Mouse (Mus musculus) mouse trophoblast stem cell (cell line): ENCODE results near the gene Eps15.
"Not testable (repeated sequence)": the region's sequence is repeated elsewhere in the genome, so short reads cannot be mapped to it uniquely, and the experiment has no call there.

ENCODE experiments used
- in situ Hi-C, 2 experiments: fragments of 300-500 bp; cut with MseI, MboI; formaldehyde crosslinking; loops; 2 replicates in 1 of 2; 3 replicates in 1 of 2; pipeline ENCODE4 v1.15.1; 2025

Gene Eps15

GRCm38 (mm10) chr4:109400366-109400980 lies 120.4 kb downstream of the Eps15 start:
- in situ Hi-C loops, result no loop called here

DNA sequence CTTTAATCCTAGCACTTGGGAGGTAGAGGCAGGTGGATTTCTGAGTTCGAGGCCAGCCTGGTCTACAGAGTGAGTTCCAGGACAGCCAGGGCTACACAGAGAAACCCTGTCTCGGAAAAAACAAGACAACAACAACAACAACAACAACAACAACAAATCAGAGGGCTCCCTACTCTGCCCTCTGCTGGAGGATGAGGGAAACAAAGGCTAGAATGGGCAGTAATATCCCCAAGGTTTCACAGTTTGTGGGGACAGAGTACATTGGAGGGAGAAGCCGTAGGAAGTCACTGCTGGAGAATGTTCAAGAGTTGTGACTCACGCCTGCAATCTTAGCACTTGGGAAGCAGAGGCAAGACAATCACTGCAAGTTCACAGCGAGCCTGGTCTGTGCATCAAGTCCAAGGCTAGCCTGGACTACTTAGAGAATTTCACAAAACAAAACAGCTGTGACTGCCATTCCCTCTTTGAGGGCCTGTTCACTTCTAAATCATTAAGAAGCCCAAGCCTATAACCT lies 121.2 kb downstream of the Eps15 start:
- in situ Hi-C loops, result no loop called here

DNA sequence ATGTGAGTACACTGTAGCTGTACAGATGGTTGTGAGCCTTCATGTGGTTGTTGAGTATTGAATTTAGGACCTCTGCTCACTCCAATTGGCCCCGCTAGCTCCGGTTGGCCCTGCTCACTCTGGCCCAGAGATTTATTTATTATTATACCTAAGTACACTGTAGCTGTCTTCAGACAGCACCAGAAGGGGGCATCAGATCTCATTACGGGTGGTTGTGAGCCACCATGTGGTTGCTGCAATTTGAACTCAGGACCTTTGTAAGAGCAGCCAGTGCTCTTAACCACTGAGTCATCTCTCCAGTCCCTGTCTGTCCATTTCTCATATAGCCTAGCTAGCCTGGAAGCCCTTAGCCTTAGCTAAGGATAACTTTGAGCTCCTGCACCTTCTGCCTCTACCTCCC lies 124.8 kb downstream of the Eps15 start:
- in situ Hi-C loops, result not testable (repeated sequence)

DNA sequence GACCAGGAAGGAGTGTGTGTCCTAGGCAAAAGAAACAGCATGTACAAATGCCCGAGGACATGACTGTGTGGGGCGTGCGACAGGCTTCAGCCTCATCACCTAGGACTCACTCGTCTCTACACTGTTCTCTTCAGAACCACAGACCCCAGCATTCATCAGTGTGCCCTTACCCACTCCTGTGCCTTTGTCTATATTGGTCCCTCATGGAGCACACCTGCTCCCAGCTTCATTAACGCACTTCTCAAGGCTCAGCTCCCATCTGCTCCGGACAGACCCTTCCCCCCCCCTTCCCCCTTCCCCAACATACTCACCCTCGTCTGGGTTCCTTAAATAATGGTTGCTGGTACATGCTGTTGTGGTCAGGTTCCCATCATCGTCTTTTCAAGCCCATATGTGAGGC lies 125.3 kb downstream of the Eps15 start:
- in situ Hi-C loops, result no loop called here

GRCm38 (mm10) chr4:109406054-109406485 lies 126.0 kb downstream of the Eps15 start:
- in situ Hi-C loops, result no loop called here

- in situ Hi-C loops, result no loop called here
These were observed 126.6 kb downstream of the Eps15 start, which contains the start of gene Ttc39a for GRCm38 (mm10) chr4:109406486-109407175. Gene Ttc39a, plus strand, starts transcription at chr4:109406623.

- in situ Hi-C loops, result no loop called here
These were observed 127.1 kb downstream of the Eps15 start for GRCm38 (mm10) chr4:109407176-109407520.

GRCm38 (mm10) chr4:109407701-109408485 lies 127.8 kb downstream of the Eps15 start:
- in situ Hi-C loops, result no loop called here

GRCm38 (mm10) chr4:109410681-109411376 lies 130.8 kb downstream of the Eps15 start:
- in situ Hi-C loops, result no loop called here

- in situ Hi-C loops, result no loop called here
These were observed 131.4 kb downstream of the Eps15 start for GRCm38 (mm10) chr4:109411377-109411967.

DNA sequence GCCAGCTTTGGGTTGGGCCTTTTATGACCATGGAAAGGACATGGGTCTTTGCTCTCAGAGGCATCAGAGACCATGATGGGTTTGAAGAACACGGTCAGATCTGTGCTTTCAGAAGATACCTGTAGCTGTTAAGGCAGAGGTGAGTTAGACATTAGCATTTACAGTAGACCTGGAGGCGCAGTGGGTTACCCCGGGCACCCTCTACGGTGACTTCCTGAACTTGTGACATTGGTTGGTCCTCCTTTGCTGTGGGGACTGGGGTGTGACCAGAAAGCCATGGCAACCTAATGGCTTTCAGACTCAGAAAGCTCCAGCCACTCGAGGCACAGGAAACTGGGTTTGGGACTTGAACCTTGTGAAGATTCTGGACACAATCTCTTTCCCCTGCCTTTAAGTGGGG lies 132.2 kb downstream of the Eps15 start:
- in situ Hi-C loops, result no loop called here

DNA sequence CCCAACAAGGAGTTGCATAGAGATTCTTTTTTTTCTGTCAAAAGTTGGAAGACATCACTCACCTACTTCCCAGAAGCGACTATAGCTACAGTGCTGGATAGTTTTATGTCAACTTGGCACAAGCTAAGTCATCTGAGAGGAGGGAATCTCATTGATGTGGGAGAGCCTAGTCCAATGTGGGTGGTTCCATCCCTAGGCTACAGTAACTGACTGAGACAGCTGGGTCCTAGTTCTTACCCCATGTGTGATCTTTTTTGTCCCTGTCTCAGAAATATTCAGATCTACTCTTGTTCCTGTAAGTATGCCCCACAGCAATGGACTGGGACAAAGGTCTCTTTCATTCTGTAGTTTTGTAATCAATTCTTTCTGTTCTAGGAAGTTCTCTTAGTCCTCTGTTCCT lies 137.9 kb downstream of the Eps15 start:
- in situ Hi-C loops, result no loop called here

- in situ Hi-C loops, result no loop called here
These were observed 138.9 kb downstream of the Eps15 start for GRCm38 (mm10) chr4:109419017-109419416.

DNA sequence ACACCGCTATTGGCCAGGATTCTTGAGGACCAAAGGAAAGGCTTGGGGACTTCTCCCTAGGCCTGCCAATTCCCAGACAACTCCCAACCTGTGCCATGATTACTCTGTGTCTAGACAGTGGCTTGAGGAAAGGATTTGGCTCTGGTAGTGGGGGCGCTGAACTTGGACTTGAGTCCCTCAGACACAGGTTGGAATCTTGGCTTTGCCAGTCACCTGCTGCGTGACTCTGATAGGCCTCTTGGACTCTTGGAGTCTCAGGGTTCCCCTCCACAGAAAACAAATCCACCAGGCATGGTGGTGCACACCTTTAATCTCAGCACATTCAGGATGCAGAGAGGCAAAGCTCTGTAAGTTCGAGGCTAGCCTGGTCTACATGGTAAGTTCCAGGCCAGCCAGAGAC lies 139.5 kb downstream of the Eps15 start:
- in situ Hi-C loops, result no loop called here

GRCm38 (mm10) chr4:109420138-109420795 lies 140.2 kb downstream of the Eps15 start:
- in situ Hi-C loops, result no loop called here

DNA sequence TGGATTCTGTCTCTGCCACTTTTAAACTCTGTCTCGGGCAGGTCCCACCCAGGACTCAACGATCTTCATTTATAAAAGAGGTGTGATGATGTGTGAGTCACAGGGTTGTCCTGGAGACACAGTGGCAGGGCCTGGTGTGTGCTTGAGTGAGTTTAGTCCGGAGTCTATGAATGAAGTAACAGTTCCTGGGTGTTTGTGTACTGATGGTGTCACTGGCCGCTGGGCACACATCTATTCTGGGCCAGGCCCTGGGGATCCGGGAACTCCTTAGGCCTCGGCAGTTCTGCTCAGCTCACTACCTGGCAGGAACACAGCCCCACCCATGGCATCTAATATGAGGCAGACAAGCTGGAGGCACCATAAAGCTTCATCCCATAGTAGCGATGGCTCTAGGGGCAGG lies 141.5 kb downstream of the Eps15 start:
- in situ Hi-C loops, result no loop called here

- in situ Hi-C loops, result no loop called here
These were observed 142.4 kb downstream of the Eps15 start for GRCm38 (mm10) chr4:109422436-109422835.

DNA sequence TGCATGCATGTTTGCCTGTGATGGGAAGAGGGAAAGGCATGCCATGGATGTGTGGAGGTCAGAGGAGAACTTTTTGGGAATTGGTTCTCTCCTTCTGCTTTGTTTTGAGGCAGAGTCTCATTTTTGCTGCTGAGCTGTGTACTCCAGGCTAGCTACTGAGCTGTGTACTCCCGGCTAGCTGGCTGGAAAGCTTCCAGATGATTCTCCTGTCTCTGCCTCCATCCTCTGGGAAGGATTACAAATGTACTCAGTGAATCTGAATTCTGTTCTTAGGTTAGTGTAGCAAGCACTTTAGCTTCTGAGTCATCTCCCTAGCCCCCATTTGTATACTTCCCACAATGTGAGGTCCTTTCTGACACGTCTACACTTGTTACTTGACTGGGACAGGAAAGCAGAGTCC lies 143.4 kb downstream of the Eps15 start:
- in situ Hi-C loops, result no loop called here

GRCm38 (mm10) chr4:109427058-109427457 lies 147.0 kb downstream of the Eps15 start:
- in situ Hi-C loops, result no loop called here

DNA sequence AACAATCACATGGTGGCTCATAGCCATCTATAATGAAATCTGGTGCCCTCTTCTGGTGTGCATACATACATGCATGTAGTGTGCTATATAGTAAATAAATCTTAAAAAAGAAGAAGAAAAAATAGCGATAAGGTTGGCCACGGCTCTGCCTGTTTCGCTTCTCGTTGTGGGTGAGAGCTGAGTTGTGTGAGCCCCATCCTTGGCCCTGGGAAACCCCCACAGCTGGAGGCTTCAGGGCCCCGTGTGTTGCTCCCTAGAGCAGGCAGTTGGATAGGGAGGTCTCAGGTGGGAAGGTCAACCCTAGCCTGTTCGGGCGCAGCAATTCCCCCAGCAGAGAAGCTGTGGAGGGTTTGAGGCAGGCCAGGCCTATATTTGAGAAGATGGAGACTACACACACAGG lies 150.2 kb downstream of the Eps15 start:
- in situ Hi-C loops, result no loop called here

- in situ Hi-C loops, result no loop called here
These were observed 150.8 kb downstream of the Eps15 start for GRCm38 (mm10) chr4:109430854-109431253.
